Mouse (Mus musculus) central nervous system, embryonic 11.5 days (tissue): ENCODE data around the gene Ints2. TPM values are rescaled to one million over a fixed set of nuclear protein-coding genes. Genes with fewer than 3 reads are reported as not detected.

Experiments
- polyA plus RNA-seq: library from polyadenylated mRNA; depleted of rRNA; stranded (reverse); fragments of >200 nt; gene quantifications from 2 replicates; pipeline ENCODE4 v1.2.3, GENCODE M21; 2012; rRNA removed

The Ints2 gene
- polyA plus RNA-seq = 35.5 and 45.0 TPM in 2 replicates

DNA sequence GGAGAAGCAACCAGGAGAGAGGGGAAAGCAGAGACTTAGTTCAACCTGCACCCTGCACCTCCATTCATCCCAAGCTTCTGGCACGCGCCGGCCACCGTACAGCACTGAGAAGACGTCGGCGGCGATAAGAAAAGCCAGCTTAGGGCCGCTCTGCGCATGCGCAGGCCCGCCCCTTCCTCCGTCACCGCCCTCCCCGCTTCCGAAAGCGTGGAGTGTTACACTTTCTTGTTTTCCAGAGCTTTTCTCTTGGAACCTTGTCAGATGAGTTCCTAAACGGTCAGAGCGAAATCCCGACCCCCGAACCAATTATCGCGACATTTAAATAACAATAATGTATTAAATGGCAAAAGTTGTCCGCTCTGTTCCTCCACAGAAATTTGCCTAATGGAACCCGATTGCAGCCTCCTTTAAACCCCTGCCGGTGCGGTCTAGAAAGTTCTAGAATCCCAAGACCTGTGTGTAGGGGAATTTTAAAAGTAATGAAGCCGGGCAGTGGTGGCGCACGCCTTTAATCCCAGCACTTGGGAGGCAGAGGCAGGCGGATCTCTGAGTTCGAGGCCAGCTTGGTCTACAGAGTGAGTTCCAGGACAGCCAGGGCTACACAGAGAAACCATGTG, at the start of gene Ints2:
TSS of gene Ints2 (minus strand) at position 116 of the 617 bp plus-strand sequence.

DNA sequence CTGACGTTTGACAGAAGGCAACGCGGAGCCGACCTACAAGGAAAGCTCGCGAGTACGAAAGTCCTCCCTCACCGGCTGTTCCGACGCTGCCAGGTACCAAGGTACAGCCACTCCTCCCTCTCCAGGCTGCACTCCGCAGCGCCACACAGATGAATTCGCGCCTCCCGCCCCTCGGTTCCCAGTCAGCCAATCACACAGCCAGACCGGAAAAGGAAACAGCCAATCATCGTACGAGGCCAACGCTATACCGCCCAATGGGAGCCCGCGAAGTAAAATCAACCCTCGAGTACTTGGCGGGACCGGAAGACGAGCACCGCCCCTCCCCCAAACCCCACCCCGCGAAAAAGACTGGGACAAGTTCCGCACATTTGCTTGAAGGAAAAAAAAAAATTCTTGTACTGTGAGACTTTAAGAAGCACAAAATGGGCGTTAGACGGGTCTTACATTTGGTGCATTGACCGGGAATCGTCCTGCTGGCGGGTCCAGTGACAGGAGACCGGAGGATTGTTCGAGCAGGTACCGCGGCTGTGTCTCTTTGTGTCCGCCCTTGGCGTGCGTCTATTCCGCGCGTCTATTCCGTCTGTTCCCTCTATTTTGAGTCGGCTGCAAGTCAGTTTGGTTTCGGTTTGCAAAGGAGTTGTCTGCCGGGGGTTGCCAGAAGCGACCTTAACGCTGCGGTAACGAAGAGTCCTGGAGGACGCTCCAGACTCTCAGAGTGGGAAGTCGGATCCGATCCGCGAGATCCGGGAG, 56.2 kb downstream of the Ints2 start, which contains the start of gene Brip1:
TSS of gene Brip1 (minus strand) at position 157 of the 750 bp plus-strand sequence.

Other genes with a start within 250 kb of the Ints2 start
- 5.8 and 6.5 TPM in 2 replicates for gene Brip1, start 56.4 kb downstream of the Ints2 start, polyA plus RNA-seq
- gene Med13, start 100.0 kb upstream of the Ints2 start, polyA plus RNA-seq = 13.2 and 26.4 TPM in 2 replicates
- 6.7 and 10.4 TPM in 2 replicates for gene Rnft1, start 227.1 kb upstream of the Ints2 start, polyA plus RNA-seq